Mouse (Mus musculus): ENCODE results near the gene Cd47.
"Not testable (repeated sequence)": the region's sequence is repeated elsewhere in the genome, so short reads cannot be mapped to it uniquely, and the experiment has no call there.

Gene Cd47

DNA sequence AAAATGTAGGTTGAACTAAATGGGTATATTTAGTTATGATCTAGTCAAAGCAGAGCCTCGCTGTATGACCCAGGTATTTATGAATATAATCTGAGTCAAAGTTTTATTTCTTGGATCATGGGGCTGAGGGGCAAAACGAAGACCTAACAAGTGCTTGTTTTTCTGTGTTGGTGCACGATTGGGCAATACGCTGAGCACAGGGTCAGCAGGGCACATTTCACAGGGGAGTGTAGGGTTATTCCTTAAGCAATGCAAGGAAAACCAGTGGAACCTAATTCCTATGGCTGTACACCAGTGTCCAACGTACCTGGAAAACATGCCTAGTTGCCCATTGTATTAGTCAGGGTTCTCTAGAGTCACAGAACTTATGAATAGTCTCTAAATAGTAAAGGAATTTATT, 12.6 kb upstream of the Cd47 start:
- DNase-seq (ENCODE audit: low spot score in 2 of 2): no peak

DNA sequence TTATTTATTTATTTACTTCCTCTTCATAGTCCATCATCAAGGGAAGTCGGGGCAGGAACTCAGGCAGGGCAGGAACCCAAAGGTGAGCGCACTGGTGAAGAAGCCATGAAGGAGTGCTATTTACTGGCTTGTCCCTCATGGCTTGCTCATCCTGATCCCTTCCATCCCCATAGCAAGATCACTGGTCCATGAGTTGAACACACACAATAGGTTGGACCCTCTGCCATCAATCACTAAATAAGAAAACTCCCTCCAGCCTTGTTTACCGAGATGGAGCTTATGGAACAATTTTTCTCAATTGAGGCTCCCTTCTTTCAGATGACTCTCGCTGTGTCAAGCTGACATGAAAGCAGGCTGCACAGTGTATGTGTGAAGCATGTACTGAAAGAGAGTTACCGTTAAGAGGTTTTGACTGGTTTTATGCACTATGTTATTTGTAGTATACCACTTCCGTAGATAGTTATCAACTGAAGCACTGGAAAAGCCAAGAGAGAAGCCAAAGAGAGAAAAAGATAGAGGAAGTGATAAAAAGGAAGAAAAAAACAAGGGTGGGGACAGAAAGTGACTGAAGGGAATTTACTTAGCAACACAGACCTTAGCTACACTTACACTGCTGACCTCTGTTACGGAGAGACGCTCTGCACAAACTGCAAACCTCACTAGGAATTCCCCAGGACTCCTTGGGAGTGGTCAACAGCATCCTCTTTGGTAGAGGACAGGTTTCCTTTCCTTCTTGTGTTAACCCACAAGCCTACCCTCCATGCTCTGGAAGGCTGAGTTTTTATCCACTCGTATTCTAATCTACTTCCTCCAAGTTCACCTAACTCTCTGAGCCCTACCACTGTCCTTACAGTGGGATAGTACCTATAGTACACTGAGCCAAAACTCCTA, 9.5 kb upstream of the Cd47 start:
- no peak for DNase-seq (ENCODE audit: low spot score in 2 of 2)

DNA sequence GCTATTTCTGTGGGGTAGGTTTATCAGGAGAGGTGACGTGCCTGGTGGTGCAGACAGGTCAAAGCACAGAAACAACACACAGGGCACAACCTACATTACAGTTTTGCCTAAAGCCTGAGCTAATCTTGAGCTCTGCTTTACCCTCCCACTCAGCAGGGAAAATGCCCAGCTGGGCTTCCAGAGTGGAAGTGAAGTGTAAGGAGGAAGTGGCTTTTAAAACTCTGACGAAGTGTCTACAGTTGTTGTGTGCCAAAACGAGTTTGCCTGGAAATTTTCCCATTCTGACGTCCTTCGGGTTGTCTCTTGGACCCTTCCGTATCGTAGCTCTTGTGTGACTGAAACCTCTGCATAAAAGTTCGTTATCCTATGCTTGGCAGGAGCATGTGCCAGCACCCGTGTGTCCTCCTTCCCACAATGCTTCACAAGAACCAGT, 7.9 kb upstream of the Cd47 start:
- DNase-seq (ENCODE audit: low spot score in 2 of 2): no peak

DNA sequence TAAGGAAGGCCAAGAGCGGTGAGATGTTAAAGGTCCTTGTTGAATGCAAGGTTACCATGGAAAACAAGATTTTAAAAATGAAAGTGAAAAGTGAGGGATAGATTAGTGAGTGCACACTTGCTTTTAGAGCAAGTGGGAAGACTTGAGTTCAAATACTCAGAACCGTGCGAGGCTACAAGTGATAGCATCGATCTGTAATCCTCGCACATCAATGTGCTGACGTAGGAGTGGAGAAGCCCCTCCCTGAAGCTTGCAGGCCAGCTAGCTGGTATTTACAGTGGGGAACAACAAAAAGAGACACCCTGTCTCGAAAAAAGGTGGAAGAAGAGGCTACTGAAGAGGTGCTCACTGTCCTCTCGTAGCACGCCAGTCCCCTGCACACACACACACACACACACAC, 6.7 kb upstream of the Cd47 start:
- no peak for DNase-seq (ENCODE audit: low spot score in 2 of 2)

DNA sequence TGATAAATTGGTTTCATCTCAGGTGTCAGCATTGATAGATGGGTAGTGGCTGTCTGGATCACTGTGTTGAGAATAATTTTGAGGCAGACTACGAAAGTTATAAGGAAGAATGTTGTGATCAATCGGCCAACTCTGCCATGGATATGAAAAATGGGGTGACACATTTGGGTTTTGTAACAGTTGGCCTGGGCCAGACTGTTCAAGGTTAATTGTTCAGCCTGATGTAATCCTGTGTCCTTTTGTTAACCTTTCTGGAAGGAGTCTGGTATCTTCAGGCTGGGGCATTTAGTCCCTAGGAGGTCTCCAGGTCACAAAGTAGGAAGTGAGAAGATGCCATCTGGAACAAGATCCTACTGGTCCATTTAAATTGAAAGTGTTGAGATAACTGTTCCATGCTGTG, 4.1 kb upstream of the Cd47 start:
- no peak for DNase-seq (ENCODE audit: low spot score in 2 of 2)

DNA sequence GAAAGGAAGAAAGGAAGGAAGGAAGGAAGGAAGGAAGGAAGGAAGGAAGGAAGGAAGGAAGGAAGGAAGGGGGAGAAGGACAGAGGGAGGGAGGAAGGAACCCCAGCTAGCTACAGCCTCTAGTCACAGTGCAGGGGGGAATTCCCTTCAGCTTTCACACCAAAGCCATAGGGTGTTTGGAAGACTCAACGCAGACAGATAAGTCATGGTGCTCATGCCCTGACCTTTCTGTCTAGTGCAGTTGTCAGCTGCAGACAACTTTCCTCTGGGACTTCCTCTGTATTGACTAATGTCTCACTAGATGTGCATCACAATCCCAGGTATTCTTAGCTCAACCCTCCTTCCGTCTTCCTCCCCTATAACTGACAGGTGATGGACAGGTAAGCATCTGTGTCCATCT, 3.4 kb upstream of the Cd47 start:
- no peak for DNase-seq (ENCODE audit: low spot score in 2 of 2)

DNA sequence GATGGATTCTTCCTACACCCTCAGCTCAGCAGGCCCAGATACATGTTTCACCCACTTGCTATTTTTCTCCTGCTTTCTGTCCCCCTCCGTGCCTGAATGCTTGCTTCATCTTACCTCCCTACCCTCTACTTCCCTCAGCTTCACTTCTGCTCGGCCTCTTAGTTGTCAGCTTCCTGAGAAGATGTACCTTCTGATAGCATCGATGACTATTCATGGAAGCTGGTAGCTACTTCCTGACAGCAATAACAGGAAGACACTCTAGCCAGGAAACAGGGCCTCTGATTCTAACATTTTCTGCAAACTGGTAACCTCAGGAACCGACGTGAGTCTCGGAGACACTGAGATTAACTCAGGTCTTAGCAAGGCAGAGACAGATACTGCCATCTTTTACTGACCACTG, 1.5 kb upstream of the Cd47 start:
- DNase-seq (ENCODE audit: low spot score in 2 of 2): no peak

DNA sequence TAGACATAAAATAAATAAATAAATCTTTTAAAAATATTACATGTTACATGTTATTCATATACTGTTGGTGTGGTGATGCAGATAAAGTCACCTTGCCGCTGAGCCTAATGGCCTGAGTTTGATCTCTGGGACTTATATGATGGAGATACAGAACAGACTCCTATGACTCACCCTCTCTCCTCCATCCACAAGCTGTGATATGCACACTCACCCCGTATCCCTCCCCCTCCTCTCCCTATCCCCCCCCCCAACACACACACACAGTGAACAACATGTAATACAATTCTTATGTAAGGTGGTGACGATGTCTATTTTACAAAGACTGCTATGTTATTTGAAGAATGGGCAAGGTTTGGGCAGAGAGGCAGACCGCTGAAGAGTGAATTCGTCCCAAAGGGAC, 663 bp downstream of the Cd47 start:
- no peak for DNase-seq (ENCODE audit: low spot score in 2 of 2)

DNA sequence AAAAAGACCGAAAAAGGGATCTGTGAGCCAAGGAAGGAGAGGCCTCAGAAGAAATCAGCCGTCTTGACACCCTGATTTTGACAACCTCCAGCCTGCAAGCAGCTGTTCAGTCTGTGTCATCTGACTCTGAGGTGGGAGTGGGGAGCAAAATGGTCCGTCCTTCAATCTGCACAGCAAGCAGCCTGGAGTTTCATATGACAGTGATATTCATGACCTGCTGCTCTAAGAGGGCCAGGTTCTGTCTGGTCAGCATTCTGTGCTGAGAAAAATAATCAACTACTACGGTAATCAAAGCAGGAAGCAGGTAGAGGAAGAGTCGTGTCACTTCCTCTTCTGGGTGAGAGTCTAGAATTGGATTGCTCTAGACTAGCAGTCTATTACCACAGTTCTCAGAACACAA, 1.1 kb downstream of the Cd47 start:
- no peak for DNase-seq (ENCODE audit: low spot score in 2 of 2)

DNA sequence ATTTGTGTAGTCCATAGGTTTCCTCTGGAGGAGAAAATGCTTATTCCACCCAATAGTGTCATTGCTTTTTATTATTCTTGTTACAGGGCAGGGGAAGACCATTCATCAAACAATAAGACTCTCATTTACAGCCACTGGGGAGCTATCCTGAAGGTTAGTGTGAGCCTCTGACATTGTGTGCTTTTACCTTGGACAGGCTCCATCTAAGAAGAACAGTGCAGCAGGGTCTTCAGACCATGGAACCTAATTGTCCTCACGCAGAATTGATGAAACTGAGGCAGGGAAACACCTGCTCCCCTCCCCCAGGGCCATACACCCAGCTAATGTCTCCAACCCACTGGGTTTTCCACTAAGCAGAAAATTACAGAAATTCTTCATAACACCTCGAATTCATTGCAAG, 2.7 kb downstream of the Cd47 start:
- no peak for DNase-seq (ENCODE audit: low spot score in 2 of 2)

DNA sequence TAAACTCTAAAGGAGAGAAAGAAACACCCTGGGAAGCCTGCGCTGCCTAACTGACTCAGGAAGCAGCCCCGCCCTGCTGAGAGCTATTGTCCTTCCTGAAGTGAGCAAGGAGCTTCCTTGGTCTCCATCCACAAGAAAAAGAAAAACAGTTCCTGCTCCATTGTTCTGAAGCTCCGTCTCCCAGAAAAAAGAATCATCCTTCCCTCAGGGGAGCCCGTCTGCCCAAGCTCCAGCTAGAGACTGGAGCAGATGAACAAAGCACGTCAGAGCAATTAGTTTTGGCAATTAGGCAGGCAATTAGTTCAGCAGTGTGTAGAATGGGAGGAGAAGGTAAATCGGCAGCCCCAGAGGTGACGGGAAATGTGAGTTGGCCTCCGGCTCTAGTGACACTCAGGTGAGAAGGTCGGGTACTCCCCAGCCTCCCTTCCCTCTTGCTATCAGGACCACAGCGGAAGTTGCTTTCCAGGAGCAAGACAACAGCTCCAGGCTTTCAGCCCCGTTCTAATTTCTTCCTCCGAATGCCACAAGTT, 3.7 kb downstream of the Cd47 start:
- DNase-seq (ENCODE audit: low spot score in 2 of 2): peak in 1 of 2 experiments; percentile 8

DNA sequence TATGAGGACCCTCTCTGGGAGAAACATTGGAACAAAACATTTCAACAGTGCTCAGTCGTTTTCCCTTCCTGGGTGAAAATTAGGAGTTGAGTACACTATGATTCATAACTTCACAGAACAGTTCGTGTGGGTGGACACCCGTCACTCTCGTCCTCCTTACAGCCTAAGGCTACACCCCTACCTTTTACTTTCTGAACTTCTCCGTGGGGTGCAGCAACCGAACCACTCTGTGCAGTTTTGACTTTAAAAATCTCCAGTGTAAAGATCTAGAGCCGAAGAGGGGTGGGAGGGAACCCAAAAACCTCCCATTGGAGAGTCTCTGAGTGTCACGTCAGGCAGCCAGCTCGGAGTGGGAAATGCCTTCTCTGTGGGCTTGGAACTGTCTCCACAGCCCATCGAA, 6.6 kb downstream of the Cd47 start:
- no peak for DNase-seq (ENCODE audit: low spot score in 2 of 2)

DNA sequence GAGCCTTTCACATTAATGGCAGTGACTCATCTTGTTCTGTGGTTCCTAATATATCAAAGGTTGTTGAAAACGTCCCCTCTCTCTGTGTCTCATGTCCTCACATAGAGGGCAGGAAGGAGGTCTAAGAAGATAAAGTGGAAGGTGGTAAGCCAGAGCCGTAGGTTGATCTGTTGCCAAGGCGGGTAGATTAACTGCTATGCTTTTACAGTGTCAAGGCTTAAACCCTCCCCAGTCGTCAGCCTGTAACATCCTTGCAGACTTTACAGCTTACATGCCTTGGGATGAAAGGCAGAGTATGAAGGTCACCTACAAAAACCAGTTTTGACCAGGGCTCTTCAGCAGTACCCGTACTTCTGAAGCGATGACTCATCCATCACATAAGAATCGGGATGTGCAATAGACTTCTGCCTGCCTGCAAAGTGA, 7.1 kb downstream of the Cd47 start:
- no peak for DNase-seq (ENCODE audit: low spot score in 2 of 2)

DNA sequence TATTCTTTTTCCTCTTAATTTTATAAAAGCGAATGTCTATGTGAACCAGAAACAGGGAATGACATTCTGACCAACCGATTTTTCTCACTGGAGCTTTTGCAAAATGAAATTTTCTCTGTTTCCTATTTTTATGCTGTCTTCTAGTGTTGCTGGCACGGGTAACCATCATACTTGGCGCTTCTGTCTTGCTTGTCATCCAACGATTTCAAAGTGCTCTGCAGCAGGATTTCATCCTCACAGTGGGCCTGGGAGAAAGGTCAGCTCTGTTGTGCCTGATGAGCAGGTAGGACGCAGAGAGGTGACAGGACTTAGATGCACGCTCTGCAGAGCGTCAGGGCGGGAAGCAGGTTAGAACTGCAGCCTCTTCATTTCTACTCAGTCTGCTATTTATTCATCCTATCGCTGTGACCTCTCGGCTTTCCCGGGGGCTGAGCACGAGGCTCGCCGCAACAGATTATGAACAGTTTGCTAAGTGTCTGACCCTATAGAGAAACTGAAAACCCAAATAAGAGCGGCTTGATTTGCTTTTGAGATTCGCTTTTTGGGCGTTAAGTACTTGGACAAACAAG, 7.6 kb downstream of the Cd47 start:
- no peak for DNase-seq (ENCODE audit: low spot score in 2 of 2)

DNA sequence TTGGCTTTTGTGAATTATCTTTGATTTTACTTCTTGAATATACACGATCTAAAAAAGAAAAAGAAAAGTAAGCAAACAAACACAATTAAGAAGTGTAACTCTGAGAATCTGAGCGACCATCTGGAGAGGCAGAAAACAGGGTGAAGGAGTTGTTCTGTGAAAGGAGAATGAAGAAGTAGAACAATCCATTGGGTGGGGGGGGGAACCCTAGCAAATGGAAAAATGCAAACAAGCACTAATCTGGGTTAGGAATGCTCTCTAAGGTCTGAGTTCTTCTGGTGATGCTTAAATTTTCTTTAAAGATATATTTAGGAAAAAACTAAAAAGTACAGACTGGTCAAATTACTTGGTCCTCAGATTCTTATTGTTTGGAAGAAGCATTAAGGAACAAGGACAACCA, 11.6 kb downstream of the Cd47 start:
- no peak for DNase-seq (ENCODE audit: low spot score in 2 of 2)

DNA sequence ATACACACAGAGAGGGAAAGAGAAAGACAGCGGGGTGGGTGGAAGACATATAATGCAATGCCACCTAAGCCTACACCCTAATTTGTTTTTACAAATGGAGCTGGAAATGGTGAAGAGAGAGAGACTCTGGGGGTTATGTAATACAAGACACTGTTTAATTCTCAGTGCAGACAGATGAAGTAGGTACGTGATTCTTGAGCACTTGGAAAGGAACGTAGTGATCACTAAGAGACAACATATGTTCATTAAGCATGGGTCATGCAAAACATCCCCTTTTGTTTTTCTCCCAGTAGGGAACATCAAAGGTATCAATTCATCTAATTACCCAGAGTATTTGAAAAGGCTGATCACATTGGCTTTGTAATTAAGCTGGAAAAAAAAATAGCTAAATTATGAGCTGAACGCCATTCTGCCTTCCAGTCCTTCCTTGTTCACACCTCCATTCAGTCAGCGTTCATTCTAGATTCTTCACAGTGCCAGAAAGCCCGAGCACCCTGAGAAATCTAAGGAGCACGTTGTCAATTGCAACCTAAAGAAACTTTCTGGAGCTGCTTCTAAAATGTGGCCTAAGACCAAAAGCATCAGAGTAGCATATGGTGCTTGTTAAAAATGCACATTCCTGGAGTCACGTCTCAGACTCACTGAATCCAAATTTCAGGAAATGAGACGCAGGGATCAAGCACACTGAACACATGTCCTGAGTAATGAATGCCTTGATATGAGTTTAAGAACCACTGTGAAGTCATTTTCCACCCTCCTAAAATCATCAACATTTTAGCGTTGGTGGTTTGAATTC, 12.7 kb downstream of the Cd47 start:
- DNase-seq (ENCODE audit: low spot score in 2 of 2): no peak

DNA sequence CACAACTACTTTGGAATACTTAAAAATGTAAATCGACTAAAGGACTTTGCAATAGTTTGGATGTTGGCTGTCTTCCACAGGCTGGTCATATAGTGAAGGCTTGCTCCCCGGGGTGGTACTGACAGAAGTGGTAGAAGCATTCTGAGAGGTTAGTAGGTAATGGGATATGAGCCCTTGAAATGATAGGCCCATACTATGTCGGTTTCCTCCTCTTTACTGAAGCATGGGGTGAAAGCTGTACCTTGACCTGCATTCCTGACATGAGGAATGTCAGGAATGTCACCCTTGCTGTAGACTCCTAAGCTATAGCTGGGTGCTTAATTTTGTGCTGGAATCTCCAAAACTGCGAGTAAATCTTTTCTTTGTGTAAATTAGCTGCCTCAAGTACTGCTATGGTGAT, 14.1 kb downstream of the Cd47 start:
- no peak for DNase-seq (ENCODE audit: low spot score in 2 of 2)

DNA sequence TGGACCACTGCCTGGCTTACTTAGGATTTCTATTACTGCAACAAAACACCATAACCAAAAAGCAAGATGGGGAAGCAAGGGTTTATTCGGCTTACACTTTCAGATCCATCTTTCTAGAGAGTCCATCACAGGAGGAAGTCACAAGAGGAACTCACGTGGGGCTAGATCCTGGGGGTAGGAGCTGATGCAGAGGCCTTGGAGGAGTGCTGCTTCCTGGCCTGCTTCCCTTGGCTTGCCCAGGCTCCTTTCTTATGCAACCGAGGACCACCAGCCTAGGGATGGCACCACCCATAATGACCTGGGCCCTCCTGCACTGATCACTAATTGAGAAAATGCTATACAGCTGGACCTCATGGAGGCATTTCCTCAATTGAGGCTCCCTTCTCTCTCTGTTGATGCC, 16.6 kb downstream of the Cd47 start:
- no peak for DNase-seq (ENCODE audit: low spot score in 2 of 2)

DNA sequence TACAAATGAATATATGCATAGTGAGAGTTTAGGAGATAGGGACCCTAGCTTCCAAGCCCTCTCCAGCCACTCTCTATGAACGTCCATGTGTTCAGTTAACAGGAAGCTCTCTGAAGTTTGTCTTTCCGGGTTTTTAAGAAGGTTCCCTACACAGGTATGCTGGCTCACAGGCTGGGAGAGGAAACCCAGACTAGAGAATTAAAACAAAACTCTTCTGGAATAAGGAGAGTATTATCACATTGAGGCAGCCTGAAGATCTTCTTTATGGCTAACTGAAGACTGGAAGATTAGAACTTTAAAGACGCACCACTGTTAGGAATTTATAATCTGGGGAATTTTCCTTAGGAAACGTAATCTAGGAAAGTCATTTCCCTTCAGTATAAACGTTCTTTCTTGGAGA, 17.8 kb downstream of the Cd47 start:
- DNase-seq (ENCODE audit: low spot score in 2 of 2): no peak

DNA sequence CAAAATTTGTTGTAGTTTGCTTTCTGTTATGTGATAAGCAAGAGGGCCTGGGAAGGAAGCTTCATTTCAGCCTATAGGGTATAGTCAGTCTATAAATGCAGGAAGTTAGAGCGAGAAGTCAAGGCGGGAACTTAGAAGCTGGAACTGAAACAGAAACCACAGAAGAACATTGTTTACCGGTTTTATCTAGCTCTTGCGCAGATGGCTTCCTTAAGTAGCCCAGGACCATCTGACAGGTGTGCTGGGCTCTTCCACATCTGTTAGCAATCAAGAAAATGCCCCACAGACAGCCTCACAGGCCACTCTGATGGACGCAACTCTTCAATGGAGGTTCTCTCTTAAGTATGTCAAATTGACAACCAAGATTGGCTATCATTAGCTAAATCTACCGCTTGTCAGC, 18.3 kb downstream of the Cd47 start:
- DNase-seq (ENCODE audit: low spot score in 2 of 2): no peak

DNA sequence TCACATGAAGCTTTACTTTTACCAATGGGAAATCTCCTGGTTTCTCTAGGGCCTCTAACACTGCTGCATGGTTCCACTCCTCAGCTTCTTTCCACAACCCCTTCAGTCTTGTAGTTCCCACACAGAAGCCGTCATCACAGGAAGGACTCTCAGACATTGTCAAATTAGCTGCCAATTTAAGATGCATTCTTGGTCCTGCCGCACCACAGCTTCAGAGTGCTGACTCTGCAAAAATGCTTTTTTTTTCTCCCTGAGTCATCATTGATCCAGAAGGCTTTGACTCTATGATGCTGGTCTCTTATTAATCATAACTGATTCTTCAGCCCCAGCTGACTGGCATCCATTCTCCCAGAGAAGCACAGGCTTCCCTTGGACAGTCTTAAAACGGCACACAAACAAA, 19.2 kb downstream of the Cd47 start:
- DNase-seq (ENCODE audit: low spot score in 2 of 2): no peak

DNA sequence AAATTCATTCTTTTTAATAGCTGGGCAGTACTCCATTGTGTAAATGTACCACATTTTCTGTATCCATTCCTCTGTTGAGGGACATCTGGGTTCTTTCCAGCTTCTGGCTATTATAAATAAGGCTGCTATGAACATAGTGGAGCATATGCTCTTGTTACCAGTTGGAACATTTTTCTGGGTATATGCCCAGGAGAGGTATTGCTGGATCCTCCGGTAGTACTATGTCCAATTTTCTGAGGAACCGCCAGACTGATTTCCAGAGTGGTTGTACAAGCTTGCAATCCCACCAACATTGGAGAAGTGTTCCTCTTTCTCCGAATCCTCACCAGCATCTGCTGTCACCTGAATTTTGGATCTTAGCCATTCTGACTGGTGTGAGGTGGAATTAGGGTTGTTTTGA, 30.6 kb downstream of the Cd47 start:
- not testable (repeated sequence) for DNase-seq (ENCODE audit: low spot score in 2 of 2)

DNA sequence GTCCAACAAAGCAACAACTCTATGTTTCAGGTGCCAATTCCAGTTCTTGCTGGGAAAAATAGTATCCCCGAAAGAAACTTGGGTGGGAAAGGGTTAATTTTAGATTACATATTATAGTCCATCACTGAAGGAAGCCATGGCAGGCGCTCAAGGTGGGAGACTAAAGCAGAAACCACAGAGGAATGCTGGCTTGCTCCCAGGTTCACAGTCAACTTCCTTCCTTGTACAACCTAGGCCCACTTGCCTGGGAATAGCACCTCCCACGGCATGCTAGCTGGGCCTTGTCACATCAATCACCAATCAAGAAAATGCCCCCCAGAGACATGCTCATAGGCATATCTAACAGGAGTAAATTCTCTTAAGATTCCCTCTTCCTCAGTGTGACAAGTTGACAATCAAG, 32.0 kb downstream of the Cd47 start:
- no peak for DNase-seq (ENCODE audit: low spot score in 2 of 2)
